Mouse (Mus musculus) spleen, adult 2 months (tissue): ENCODE data around the gene Nfia. TPM values are rescaled to one million over a fixed set of nuclear protein-coding genes. Genes with fewer than 3 reads are reported as not detected.

Source experiments
- DNase-seq, 2 experiments: peaks; one replicate each; pipeline versions ENCODE4 v3.0.0 to v3.0.0-alpha.2; 2012 to 2021; ENCODE audit warnings: low spot score in 2 of 2, low read depth in 1 of 2
- H3K27ac ChIP-seq: fragments of 200-500 bp; 2 replicates; pipeline ENCODE4 v1.5.1; 2012; ENCODE audit warnings: low read length, inconsistent platforms; ENCODE audit not compliant: insufficient read depth
- H3K27me3 ChIP-seq: fragments of 200-500 bp; 2 replicates; pipeline ENCODE4 v1.6.1; 2012; ENCODE audit warnings: mild to moderate bottlenecking, moderate library complexity, low read length, inconsistent platforms; ENCODE audit not compliant: control insufficient read depth, insufficient read depth
- H3K36me3 ChIP-seq: fragments of 200-500 bp; 2 replicates; pipeline ENCODE4 v1.6.1; 2012; ENCODE audit warnings: mild to moderate bottlenecking, low read length, inconsistent platforms; ENCODE audit not compliant: control insufficient read depth, insufficient read depth
- H3K4me1 ChIP-seq: fragments of 200-500 bp; 2 replicates; pipeline ENCODE4 v1.6.1; 2011; ENCODE audit warnings: inconsistent platforms; ENCODE audit not compliant: control insufficient read depth, insufficient read depth, insufficient read length
- H3K4me3 ChIP-seq: fragments of 200-500 bp; 2 replicates; pipeline ENCODE4 v1.5.1; 2011; ENCODE audit warnings: mild to moderate bottlenecking, inconsistent platforms; ENCODE audit not compliant: insufficient read depth, insufficient read length; ENCODE audit errors: extremely low read depth
- CTCF ChIP-seq: fragments of 200-500 bp; IDR thresholded peaks from 2 replicates; pipeline ENCODE4 v1.5.1; 2011; ENCODE audit warnings: mild to moderate bottlenecking, inconsistent platforms; ENCODE audit not compliant: insufficient read depth, insufficient read length, insufficient replicate concordance; ENCODE audit errors: extremely low read depth
- POLR2A ChIP-seq: fragments of 200-500 bp; IDR thresholded peaks from 2 replicates; pipeline ENCODE4 v1.6.1; 2011; ENCODE audit warnings: low read depth, low read length, inconsistent platforms
- WGBS: fragments of 180-500 bp; shearing (Covaris S2); methylation state at CpG from one replicate; pipeline ENCODE4 v1.1.7; 2018; 5-methylcytosine and 5-hydroxymethylcytosine counted together
- polyA plus RNA-seq: library from polyadenylated mRNA; depleted of rRNA; stranded (reverse); fragments of >200 nt; gene quantifications from 2 replicates; pipeline ENCODE4 v1.2.3, GENCODE M21; 2012

Nfia gene
- polyA plus RNA-seq, 1 experiment = 10.3 TPM

- no peak overlapping the region for H3K27ac ChIP-seq
- no peak overlapping the region for H3K4me3 ChIP-seq
- TF ChIP-seq POLR2A (no peak), CTCF (no peak)
- no peaks in the 10 kb centered on the region for H3K36me3 ChIP-seq
- no peaks in the 10 kb centered on the region for H3K4me1 ChIP-seq
- no peak for DNase-seq
- WGBS = 86% methylated on average over 7 of the region's 7 CpGs
- H3K27me3 ChIP-seq = no peaks in the 10 kb centered on the region; the same call in 1 of the 2 replicates
Measured at GRCm38 (mm10) chr4:97962856-97963255, 190.3 kb downstream of the Nfia start.

- no peak for DNase-seq
- Histone ChIP-seq H3K27ac (no peak overlapping the region), H3K4me1 (no peaks in the 10 kb centered on the region), H3K4me3 (no peak overlapping the region), H3K36me3 (no peaks in the 10 kb centered on the region), H3K27me3 (no peaks in the 10 kb centered on the region; the same call in 1 of the 2 replicates)
- TF ChIP-seq CTCF = no peak
- 83% methylated on average over 1 of the region's 1 CpGs for WGBS
Measured at GRCm38 (mm10) chr4:97963951-97964350, 191.4 kb downstream of the Nfia start.

GRCm38 (mm10) chr4:97968786-97969348 is 196.3 kb downstream of the Nfia start:
- Histone ChIP-seq H3K36me3 (no peaks in the 10 kb centered on the region), H3K4me3 (no peak overlapping the region), H3K4me1 (no peaks in the 10 kb centered on the region), H3K27ac (no peak overlapping the region), H3K27me3 (no peaks in the 10 kb centered on the region)
- 92% methylated on average over 7 of the region's 7 CpGs for WGBS
- DNase-seq = no peak
- TF ChIP-seq CTCF = no peak
- no peak for TF ChIP-seq POLR2A

- TF ChIP-seq CTCF (no peak), POLR2A (no peak)
- 96% methylated on average over 2 of the region's 2 CpGs for WGBS
- no peak for DNase-seq
- Histone ChIP-seq H3K27ac (no peak overlapping the region), H3K36me3 (no peaks in the 10 kb centered on the region), H3K27me3 (no peaks in the 10 kb centered on the region), H3K4me1 (no peaks in the 10 kb centered on the region), H3K4me3 (no peak overlapping the region)
Measured at GRCm38 (mm10) chr4:97973064-97973463, 200.5 kb downstream of the Nfia start.

GRCm38 (mm10) chr4:97974037-97974436 is 201.5 kb downstream of the Nfia start:
- WGBS = 79% methylated on average over 6 of the region's 6 CpGs
- H3K4me3 ChIP-seq = no peak overlapping the region
- H3K4me1 ChIP-seq = no peaks in the 10 kb centered on the region
- no peaks in the 10 kb centered on the region for H3K36me3 ChIP-seq
- H3K27me3 ChIP-seq = no peaks in the 10 kb centered on the region
- DNase-seq = no peak
- no peak overlapping the region for H3K27ac ChIP-seq
- TF ChIP-seq CTCF (no peak), POLR2A (no peak)

- H3K27me3 ChIP-seq = no peaks in the 10 kb centered on the region
- no peak overlapping the region for H3K4me3 ChIP-seq
- 85% methylated on average over 5 of the region's 5 CpGs for WGBS
- TF ChIP-seq CTCF (no peak), POLR2A (no peak)
- no peaks in the 10 kb centered on the region for H3K4me1 ChIP-seq
- H3K36me3 ChIP-seq = no peaks in the 10 kb centered on the region
- DNase-seq = no peak
- H3K27ac ChIP-seq = no peak overlapping the region
Measured at GRCm38 (mm10) chr4:97976891-97977290, 204.4 kb downstream of the Nfia start.

- H3K27me3 ChIP-seq = no peaks in the 10 kb centered on the region
- no peak overlapping the region for H3K27ac ChIP-seq
- no peaks in the 10 kb centered on the region for H3K36me3 ChIP-seq
- no peak for DNase-seq
- H3K4me1 ChIP-seq = no peaks in the 10 kb centered on the region
- H3K4me3 ChIP-seq = no peak overlapping the region
- 77% methylated on average over 2 of the region's 2 CpGs for WGBS
- TF ChIP-seq POLR2A = no peak
- TF ChIP-seq CTCF = no peak
Measured at GRCm38 (mm10) chr4:97984361-97984760, 211.8 kb downstream of the Nfia start.
